Mouse (Mus musculus): ENCODE measurements around the gene Brpf1. TPM values are rescaled to one million over a fixed set of nuclear protein-coding genes. Genes with fewer than 3 reads are reported as not detected.

The Brpf1 gene
- polyA plus RNA-seq, 1 experiment from 2014 or later, result 19.9 TPM

- H3K4me2 ChIP-seq (ENCODE audit: low read length), result peak within 1 kb of the TSS; percentile 46
- peaks cover 15% of the 10 kb centered on the region for H3K4me1 ChIP-seq (replicated peaks; ENCODE audit: control insufficient read depth, insufficient read depth, low read length)
- no peaks in the 10 kb centered on the region for H3K9me3 ChIP-seq (ENCODE audit: control insufficient read depth, low read length)
- H3K4me3 ChIP-seq (replicated peaks; ENCODE audit: low read length), result peak within 1 kb of the TSS; percentile 32
- H3K36me3 ChIP-seq (ENCODE audit: control insufficient read depth, insufficient read depth), result peaks cover 6% of the 10 kb centered on the region
- H3K27me3 ChIP-seq (replicated peaks; ENCODE audit: control insufficient read depth, insufficient read depth, low read length), result peaks cover 26% of the 10 kb centered on the region
- ATAC-seq, result peak; percentile 75
- 1% methylated on average over 37 of the region's 37 CpGs for WGBS
- H3K9ac ChIP-seq (replicated peaks; ENCODE audit: low read depth, low read length), result no peak within 1 kb of the TSS; the same call in 1 of the 2 replicates
- no peak within 1 kb of the TSS for H3K27ac ChIP-seq (ENCODE audit: low read length)
Observed at GRCm38 (mm10) chr6:113282101-113282802, 24.7 kb upstream of the Brpf1 start, which contains the start of gene Cpne9. TSS of gene Cpne9 (plus strand) at chr6:113282307.

- Histone ChIP-seq H3K4me1 (replicated peaks; ENCODE audit: control insufficient read depth, insufficient read depth, low read length) (peaks cover 15% of the 10 kb centered on the region), H3K36me3 (ENCODE audit: control insufficient read depth, insufficient read depth) (peaks cover 6% of the 10 kb centered on the region), H3K4me3 (replicated peaks; ENCODE audit: low read length) (peak overlapping the region; percentile 8; the same call in 1 of the 2 replicates), H3K27ac (ENCODE audit: low read length) (no peak overlapping the region), H3K9ac (replicated peaks; ENCODE audit: low read depth, low read length) (no peak overlapping the region), H3K4me2 (ENCODE audit: low read length) (peak overlapping the region; percentile 31), H3K9me3 (ENCODE audit: control insufficient read depth, low read length) (no peaks in the 10 kb centered on the region), H3K27me3 (replicated peaks; ENCODE audit: control insufficient read depth, insufficient read depth, low read length) (peaks cover 26% of the 10 kb centered on the region)
- under 1% methylated on average over 22 of the region's 22 CpGs for WGBS
- ATAC-seq, result no peak
Observed at GRCm38 (mm10) chr6:113282969-113283368, 24.0 kb upstream of the Brpf1 start.

GRCm38 (mm10) chr6:113283500-113283899 is 23.4 kb upstream of the Brpf1 start:
- H3K4me1 ChIP-seq (replicated peaks; ENCODE audit: control insufficient read depth, insufficient read depth, low read length), result peaks cover 15% of the 10 kb centered on the region
- ATAC-seq, result no peak
- no peak overlapping the region for H3K9ac ChIP-seq (replicated peaks; ENCODE audit: low read depth, low read length)
- peaks cover 4% of the 10 kb centered on the region for H3K36me3 ChIP-seq (ENCODE audit: control insufficient read depth, insufficient read depth)
- no peak overlapping the region for H3K4me2 ChIP-seq (ENCODE audit: low read length)
- H3K27me3 ChIP-seq (replicated peaks; ENCODE audit: control insufficient read depth, insufficient read depth, low read length), result peaks cover 26% of the 10 kb centered on the region
- WGBS, result 5% methylated on average over 6 of the region's 6 CpGs
- no peak overlapping the region for H3K4me3 ChIP-seq (replicated peaks; ENCODE audit: low read length)
- H3K9me3 ChIP-seq (ENCODE audit: control insufficient read depth, low read length), result no peaks in the 10 kb centered on the region
- no peak overlapping the region for H3K27ac ChIP-seq (ENCODE audit: low read length)

- no peak overlapping the region for H3K27ac ChIP-seq (ENCODE audit: low read length)
- H3K4me3 ChIP-seq (replicated peaks; ENCODE audit: low read length), result no peak overlapping the region
- H3K9me3 ChIP-seq (ENCODE audit: control insufficient read depth, low read length), result no peaks in the 10 kb centered on the region
- no peak overlapping the region for H3K9ac ChIP-seq (replicated peaks; ENCODE audit: low read depth, low read length)
- no peak overlapping the region for H3K4me2 ChIP-seq (ENCODE audit: low read length)
- 81% methylated on average over 3 of the region's 3 CpGs for WGBS
- H3K36me3 ChIP-seq (ENCODE audit: control insufficient read depth, insufficient read depth), result peaks cover 4% of the 10 kb centered on the region; the same call in 1 of the 2 replicates
- peaks cover 26% of the 10 kb centered on the region for H3K27me3 ChIP-seq (replicated peaks; ENCODE audit: control insufficient read depth, insufficient read depth, low read length)
- H3K4me1 ChIP-seq (replicated peaks; ENCODE audit: control insufficient read depth, insufficient read depth, low read length), result peaks cover 15% of the 10 kb centered on the region
- no peak for ATAC-seq
Observed at GRCm38 (mm10) chr6:113284931-113285330, 22.0 kb upstream of the Brpf1 start.

GRCm38 (mm10) chr6:113286316-113286715 is 20.6 kb upstream of the Brpf1 start:
- Histone ChIP-seq H3K4me2 (ENCODE audit: low read length) (no peak overlapping the region), H3K9me3 (ENCODE audit: control insufficient read depth, low read length) (no peaks in the 10 kb centered on the region), H3K4me3 (replicated peaks; ENCODE audit: low read length) (no peak overlapping the region), H3K9ac (replicated peaks; ENCODE audit: low read depth, low read length) (no peak overlapping the region), H3K36me3 (ENCODE audit: control insufficient read depth, insufficient read depth) (no peaks in the 10 kb centered on the region), H3K27ac (ENCODE audit: low read length) (no peak overlapping the region), H3K4me1 (replicated peaks; ENCODE audit: control insufficient read depth, insufficient read depth, low read length) (peaks cover 15% of the 10 kb centered on the region), H3K27me3 (replicated peaks; ENCODE audit: control insufficient read depth, insufficient read depth, low read length) (peaks cover 22% of the 10 kb centered on the region)
- ATAC-seq, result no peak
- 80% methylated on average over 1 of the region's 1 CpGs for WGBS

- Histone ChIP-seq H3K27me3 (replicated peaks; ENCODE audit: control insufficient read depth, insufficient read depth, low read length) (peaks cover 17% of the 10 kb centered on the region), H3K4me2 (ENCODE audit: low read length) (no peak overlapping the region), H3K9me3 (ENCODE audit: control insufficient read depth, low read length) (no peaks in the 10 kb centered on the region), H3K9ac (replicated peaks; ENCODE audit: low read depth, low read length) (no peak overlapping the region), H3K4me3 (replicated peaks; ENCODE audit: low read length) (no peak overlapping the region), H3K27ac (ENCODE audit: low read length) (no peak overlapping the region), H3K4me1 (replicated peaks; ENCODE audit: control insufficient read depth, insufficient read depth, low read length) (peaks cover 9% of the 10 kb centered on the region), H3K36me3 (ENCODE audit: control insufficient read depth, insufficient read depth) (no peaks in the 10 kb centered on the region)
- 75% methylated on average over 4 of the region's 4 CpGs for WGBS
- ATAC-seq, result no peak
Observed at GRCm38 (mm10) chr6:113287236-113287635, 19.7 kb upstream of the Brpf1 start.

- no peak overlapping the region for H3K27ac ChIP-seq (ENCODE audit: low read length)
- ATAC-seq, result no peak
Observed at GRCm38 (mm10) chr6:113289346-113289745, 17.6 kb upstream of the Brpf1 start.

GRCm38 (mm10) chr6:113290346-113290745 is 16.6 kb upstream of the Brpf1 start:
- Histone ChIP-seq H3K4me2 (ENCODE audit: low read length) (no peak overlapping the region), H3K27me3 (replicated peaks; ENCODE audit: control insufficient read depth, insufficient read depth, low read length) (no peaks in the 10 kb centered on the region), H3K36me3 (ENCODE audit: control insufficient read depth, insufficient read depth) (no peaks in the 10 kb centered on the region), H3K9me3 (ENCODE audit: control insufficient read depth, low read length) (no peaks in the 10 kb centered on the region), H3K4me3 (replicated peaks; ENCODE audit: low read length) (no peak overlapping the region), H3K9ac (replicated peaks; ENCODE audit: low read depth, low read length) (no peak overlapping the region), H3K27ac (ENCODE audit: low read length) (no peak overlapping the region), H3K4me1 (replicated peaks; ENCODE audit: control insufficient read depth, insufficient read depth, low read length) (no peaks in the 10 kb centered on the region)
- WGBS, result 70% methylated on average over 6 of the region's 6 CpGs
- no peak for ATAC-seq

More at GRCm38 (mm10) chr6:113289346-113289745, 17.6 kb upstream of the Brpf1 start:
- WGBS, result 92% methylated on average over 15 of the region's 15 CpGs
- H3K4me1 ChIP-seq (replicated peaks; ENCODE audit: control insufficient read depth, insufficient read depth, low read length), result no peaks in the 10 kb centered on the region
- H3K9ac ChIP-seq (replicated peaks; ENCODE audit: low read depth, low read length), result no peak overlapping the region
- no peak overlapping the region for H3K4me2 ChIP-seq (ENCODE audit: low read length)
- H3K9me3 ChIP-seq (ENCODE audit: control insufficient read depth, low read length), result no peaks in the 10 kb centered on the region
- no peak overlapping the region for H3K4me3 ChIP-seq (replicated peaks; ENCODE audit: low read length)
- peaks cover under 1% of the 10 kb centered on the region; the same call in 1 of the 2 replicates for H3K27me3 ChIP-seq (replicated peaks; ENCODE audit: control insufficient read depth, insufficient read depth, low read length)
- H3K36me3 ChIP-seq (ENCODE audit: control insufficient read depth, insufficient read depth), result no peaks in the 10 kb centered on the region

GRCm38 (mm10) chr6:113292938-113293337 is 14.0 kb upstream of the Brpf1 start:
- ATAC-seq, result no peak
- 79% methylated on average over 5 of the region's 5 CpGs for WGBS
- Histone ChIP-seq H3K4me3 (replicated peaks; ENCODE audit: low read length) (no peak overlapping the region), H3K27ac (ENCODE audit: low read length) (no peak overlapping the region), H3K36me3 (ENCODE audit: control insufficient read depth, insufficient read depth) (no peaks in the 10 kb centered on the region), H3K27me3 (replicated peaks; ENCODE audit: control insufficient read depth, insufficient read depth, low read length) (no peaks in the 10 kb centered on the region), H3K9me3 (ENCODE audit: control insufficient read depth, low read length) (no peaks in the 10 kb centered on the region), H3K4me2 (ENCODE audit: low read length) (no peak overlapping the region), H3K9ac (replicated peaks; ENCODE audit: low read depth, low read length) (no peak overlapping the region), H3K4me1 (replicated peaks; ENCODE audit: control insufficient read depth, insufficient read depth, low read length) (no peaks in the 10 kb centered on the region)
